Mouse (Mus musculus) heart, adult 10 weeks (tissue): ENCODE measurements around the gene Nr4a2. TPM values are rescaled to one million over a fixed set of nuclear protein-coding genes. Genes with fewer than 3 reads are reported as not detected.

Experiments
- polyA plus RNA-seq: library from polyadenylated mRNA; stranded (reverse); fragments of 350-450 nt; fragmentation: Illumina TruSeq; extraction: RNeasy Lipid Tissue Mini Kit (QIAGEN cat#74804); gene quantifications from one replicate; pipeline ENCODE4 v1.2.3, GENCODE M21; 2014; ENCODE audit warnings: low read depth, low replicate concordance

Nr4a2 gene
- polyA plus RNA-seq, result 1.2 TPM

GRCm38 (mm10) chr2:57123991-57124840, at the start of gene Nr4a2:
Gene Nr4a2 (minus strand): TSS chr2:57124003.

Other genes with a start within 250 kb of the Nr4a2 start
- 9.1 TPM for gene Gpd2, start 113.6 kb upstream of the Nr4a2 start, polyA plus RNA-seq